Mouse (Mus musculus) retina, postnatal 1 day (tissue): Measurements from ENCODE around the gene Isg20l2.

Experiments used
- DNase-seq: peaks from one replicate; pipeline ENCODE4 v3.0.0-alpha.2; 2012

The Isg20l2 gene

GRCm38 (mm10) chr3:87913891-87914290 is 16.2 kb upstream of the Isg20l2 start:
- DNase-seq: no peak

DNA sequence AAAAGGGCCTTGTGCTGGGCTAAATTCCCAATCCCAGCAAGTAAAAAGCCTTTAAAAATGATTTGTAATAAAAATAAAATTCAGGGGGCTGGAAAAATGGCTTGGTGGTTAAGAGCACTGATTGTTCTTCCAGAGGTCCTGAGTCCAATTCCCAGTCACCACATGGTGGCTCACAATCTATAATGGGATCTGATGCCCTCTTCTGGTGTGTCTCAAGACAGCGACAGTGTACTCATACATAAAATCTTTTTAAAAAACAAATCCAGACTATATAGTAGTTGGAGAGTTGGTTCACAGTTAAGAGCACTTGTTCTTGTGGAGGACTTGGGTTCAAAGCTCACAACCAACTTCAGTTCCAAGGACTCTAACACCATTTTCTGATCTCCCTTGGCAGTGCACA is 13.1 kb upstream of the Isg20l2 start:
- no peak for DNase-seq

DNA sequence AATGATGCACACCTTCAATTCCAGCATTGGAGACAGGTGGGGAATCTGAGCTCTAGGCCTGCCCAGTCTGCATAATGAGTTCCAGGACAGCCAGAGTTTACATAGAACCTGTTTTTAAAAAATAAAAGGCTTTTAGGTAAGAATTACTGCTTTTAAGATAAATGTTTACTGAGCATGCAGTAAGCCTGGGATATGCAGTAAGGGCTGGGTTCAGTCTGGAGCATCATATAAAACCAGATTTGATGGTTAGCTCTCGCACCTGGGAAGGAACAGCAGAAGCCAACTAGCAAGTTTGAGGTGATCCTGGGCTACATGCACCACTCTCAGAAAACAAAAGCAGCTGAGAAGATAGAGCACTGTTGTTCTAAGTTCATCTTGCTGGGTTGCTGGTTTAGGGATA is 11.6 kb upstream of the Isg20l2 start:
- DNase-seq: no peak

- DNase-seq: peak; percentile 96
Measured at GRCm38 (mm10) chr3:87919336-87920108, 10.6 kb upstream of the Isg20l2 start, which contains the start of gene Mrpl24. TSS of gene Mrpl24 (plus strand) at chr3:87919506.

DNA sequence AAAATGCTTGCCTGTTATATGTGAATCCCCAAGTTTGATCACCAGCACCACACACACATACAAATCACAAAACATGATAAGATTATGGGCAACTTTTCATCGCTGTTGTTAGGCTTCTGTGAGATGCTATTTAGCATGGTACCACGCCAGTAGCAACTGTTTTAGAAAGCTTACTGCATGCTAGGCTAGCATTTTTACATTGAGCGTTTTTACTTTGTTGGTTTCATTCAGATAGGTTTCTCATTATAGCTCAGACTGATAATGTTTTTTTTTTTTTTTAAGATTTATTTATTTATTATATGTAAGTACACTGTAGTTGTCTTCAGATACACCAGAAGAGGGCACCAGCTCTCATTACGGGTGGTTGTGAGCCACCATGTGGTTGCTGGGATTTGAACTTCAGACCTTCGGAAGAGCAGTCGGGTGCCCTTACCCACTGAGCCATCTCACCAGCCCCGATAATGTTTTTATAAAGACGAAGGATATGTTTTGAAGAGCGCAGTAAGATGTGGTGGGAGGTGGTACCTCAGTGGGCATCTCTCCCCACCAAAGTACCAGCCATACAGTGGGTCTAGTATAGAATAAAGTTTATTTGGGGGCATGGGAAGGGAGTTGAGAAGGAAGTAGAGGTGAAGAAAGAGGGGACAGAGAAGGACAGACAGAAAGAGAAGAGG is 9.7 kb upstream of the Isg20l2 start:
- DNase-seq: no peak

DNA sequence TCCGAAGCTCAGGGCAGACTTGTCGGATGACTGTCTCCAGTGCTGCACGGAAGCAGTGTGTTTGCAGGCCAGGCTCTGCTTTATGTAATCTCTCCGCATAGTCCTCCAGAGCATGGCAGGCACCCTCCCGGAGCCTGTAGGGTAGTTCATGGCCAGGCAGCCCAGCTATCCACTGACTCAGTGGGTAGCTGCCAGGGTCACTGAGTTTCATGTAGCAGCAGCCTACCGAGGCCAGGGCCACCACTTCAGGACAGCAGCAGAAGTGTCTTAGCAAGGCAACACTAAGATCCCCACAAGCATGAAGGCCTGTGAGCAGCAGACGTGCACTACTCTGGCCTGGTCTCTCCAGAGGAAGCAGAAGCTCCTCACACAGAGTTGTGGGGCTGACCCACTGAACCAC is 5.1 kb upstream of the Isg20l2 start:
- no peak for DNase-seq

GRCm38 (mm10) chr3:87927452-87927851 is 2.7 kb upstream of the Isg20l2 start:
- DNase-seq: no peak

GRCm38 (mm10) chr3:87929341-87930077 is 605 bp upstream of the Isg20l2 start:
- no peak for DNase-seq

DNA sequence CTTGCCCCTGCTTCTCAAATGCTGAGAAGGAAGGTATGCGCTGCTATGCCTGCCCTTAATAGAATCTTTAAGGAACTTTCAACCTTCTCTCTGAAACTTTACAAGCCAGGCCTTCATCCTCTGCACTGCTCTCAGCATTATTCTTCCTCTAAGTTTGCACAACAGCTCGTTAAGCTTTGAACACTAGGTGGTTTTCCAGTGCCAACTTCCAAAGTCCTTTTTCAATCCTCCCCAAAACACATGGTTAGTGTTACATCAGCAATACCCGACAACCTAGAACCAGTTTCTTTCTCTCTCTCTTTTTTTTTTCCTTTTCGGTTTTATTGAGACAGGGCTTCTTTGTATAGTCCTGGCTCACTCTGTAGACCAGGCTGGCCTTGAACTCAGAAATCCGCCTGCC is 3.9 kb downstream of the Isg20l2 start:
- no peak for DNase-seq

DNA sequence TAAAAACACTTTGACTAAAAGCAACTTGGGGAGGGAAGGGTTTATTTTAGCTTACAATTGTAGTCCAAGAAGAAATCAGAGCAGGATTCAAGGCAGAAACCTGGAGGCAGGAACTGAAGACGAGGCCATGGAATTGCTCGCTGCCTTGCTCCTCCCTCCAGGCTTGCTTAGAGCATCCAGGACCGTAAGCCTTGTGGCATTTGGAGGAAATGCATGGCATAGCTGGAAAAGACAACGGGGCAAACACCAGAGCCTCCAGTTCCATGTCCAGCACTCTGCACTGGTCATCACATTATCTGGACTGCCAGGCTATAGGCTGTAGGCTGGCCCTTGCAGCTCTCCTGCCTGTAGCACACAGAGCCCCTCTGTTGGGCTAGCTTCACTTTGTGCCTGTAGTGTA is 4.4 kb downstream of the Isg20l2 start:
- DNase-seq: no peak

DNA sequence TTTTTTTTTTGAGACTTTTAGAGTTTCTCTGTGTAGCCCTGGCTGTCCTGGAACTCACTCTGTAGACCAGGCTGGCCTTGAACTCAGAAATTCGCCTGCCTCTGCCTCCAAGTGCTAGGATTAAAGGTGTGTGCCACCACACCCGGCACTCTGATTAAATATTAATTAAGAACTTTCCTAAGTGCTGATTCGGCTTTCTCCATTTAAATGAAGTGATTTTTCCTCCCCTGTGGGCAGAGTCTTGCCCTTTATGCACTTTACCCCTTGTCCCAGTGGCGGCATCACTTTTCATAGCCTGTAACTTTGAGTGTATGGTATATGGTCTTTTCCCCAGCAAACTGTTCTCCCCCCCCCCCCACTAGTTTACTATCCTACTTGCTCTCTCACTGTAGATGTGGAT is 5.1 kb downstream of the Isg20l2 start:
- no peak for DNase-seq

DNA sequence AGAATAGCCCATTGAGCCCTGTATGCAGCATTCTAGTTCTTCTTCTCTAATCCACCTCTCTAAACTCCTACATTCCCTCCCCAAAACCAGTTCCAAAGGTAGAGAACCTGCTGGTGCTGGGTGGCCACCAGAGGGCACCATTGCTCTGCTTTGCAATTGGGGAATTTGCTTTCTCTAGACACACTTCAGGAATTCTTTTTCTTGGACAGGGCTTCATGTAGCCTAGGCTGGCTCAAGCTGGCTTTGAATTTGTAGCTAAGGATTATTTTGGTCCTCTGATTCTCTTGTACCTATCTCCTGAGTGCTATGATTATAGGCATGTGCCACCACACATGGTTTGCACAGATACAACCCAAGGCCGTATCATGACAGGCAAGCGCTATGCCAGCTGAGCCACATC is 5.7 kb downstream of the Isg20l2 start:
- peak; percentile 85 for DNase-seq

- DNase-seq: no peak
Measured at GRCm38 (mm10) chr3:87940611-87941010, 10.5 kb downstream of the Isg20l2 start.

GRCm38 (mm10) chr3:87942471-87942870 is 12.4 kb downstream of the Isg20l2 start:
- no peak for DNase-seq

GRCm38 (mm10) chr3:87943586-87943985 is 13.5 kb downstream of the Isg20l2 start:
- no peak for DNase-seq

DNA sequence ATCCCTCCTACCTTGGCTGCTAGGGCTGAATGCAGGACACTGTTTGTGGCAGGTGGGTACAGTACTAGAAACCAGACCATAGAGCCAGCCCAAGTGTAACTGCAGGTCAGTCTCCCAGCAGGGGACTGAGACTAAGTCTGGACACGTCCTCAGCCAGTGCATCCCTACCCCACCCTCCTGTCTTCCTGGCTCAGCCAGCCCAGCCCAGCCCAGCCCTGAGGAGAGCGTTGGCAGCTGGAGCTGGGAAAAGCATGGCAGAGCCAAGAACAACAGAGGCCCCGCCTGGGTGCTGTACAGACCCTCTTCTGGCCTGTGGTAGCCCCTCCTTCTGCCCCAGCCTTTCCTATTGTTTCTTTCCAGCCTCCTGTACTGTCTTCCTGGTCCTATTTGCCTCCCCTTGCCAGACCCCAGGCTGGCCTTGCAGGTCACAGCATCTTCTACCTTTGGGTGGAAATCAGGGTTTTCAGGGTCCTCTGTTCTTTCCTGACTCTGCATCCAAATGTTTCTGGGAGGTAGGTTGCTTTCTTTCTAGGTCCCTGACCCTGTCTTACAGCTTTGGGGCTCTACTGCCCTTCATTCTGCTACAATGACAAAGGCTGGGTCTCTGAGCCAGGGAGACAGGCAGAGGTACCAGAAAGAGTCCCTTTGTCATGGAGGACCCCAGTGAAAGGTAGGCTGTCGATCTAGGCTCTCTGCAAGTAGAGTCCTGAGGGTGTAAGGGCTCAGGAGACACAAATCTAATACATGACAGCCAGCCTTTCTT is 14.9 kb downstream of the Isg20l2 start:
- DNase-seq: peak; percentile 73

GRCm38 (mm10) chr3:87945781-87946540 is 15.8 kb downstream of the Isg20l2 start:
- DNase-seq: peak; percentile 54

- DNase-seq: no peak
Measured at GRCm38 (mm10) chr3:87946541-87946860, 16.4 kb downstream of the Isg20l2 start.

DNA sequence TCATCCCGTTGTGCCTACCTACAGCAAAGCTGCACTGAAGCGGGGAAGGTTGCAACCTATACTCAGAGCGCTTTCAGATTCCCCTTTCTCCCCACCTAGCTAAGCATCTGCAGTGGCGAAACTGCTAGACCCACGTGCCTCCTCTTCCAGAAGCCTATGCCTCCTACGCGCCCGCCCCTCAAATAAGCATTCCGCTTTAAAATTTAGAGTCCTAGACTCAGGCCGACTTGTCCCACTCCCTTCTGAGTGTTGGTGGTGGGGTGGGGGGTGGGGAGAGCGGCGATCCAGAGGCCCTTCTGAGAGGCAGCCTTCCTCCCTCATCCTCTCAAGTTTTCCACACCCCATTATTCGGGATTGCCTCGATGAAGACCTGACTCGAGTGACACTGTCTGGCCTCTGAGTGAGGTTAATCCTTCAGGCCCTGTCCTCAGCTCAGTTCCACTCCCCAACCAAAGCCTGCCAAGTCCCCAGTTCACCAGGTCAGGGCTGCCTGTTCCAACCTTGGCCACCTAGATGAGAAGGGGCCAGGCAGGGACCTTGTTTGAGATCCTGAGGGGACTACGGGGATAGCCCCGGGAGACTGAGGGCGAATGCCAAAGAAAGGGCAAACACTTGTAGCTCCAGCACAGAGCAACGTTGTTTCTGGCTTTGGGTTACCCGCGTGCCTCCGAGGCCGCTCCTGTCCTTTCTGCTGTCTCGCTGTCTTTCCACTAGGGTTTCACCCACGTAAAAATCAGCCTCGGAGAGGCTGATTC is 17.1 kb downstream of the Isg20l2 start:
- DNase-seq: peak; percentile 44

GRCm38 (mm10) chr3:87947811-87948199 is 17.7 kb downstream of the Isg20l2 start:
- peak; percentile 77 for DNase-seq
